Mouse (Mus musculus) T-helper 17 cell (primary cell): ENCODE data around the gene Arl14ep.

Experiments used
- in situ Hi-C, 2 experiments: fragments of 300-600 bp; cut with MboI, MseI; formaldehyde crosslinking; loops; 1 replicate in 1 of 2; 2 replicates in 1 of 2; pipeline ENCODE4 v1.15.1; 2025; ENCODE audit warnings: high pct_unique_total_duplicates in 2 of 2

Gene Arl14ep

GRCm38 (mm10) chr2:106956146-106956545 is 18.1 kb downstream of the Arl14ep start:
- in situ Hi-C loops, result loop anchor here in 1 of 2 experiments (5.0 to 10.0 kb wide), 2 partner anchors 251 to 519 kb away; no protein-coding TSS in a partner anchor

DNA sequence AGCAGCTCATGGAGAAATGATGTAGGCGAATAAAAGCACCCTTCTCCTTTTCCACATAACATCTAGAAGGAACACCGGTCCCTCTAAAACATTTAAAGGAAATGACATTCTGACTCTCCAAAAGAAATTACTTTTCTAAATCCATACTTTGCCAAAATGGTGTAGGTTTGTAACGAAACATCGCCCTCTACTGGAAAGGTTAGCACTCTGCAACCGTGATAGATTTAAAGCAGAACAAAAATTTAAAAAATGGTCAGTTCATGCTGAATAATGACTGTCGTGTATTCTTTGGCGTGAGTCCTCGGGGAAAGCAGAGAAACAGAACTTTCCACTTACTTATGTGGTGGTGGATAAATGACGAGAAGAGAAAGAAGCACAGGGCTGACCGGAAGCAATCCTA is 18.6 kb downstream of the Arl14ep start:
- in situ Hi-C loops, result loop anchor here in 1 of 2 experiments (5.0 to 10.0 kb wide), 2 partner anchors 251 to 518 kb away; no protein-coding TSS in a partner anchor

DNA sequence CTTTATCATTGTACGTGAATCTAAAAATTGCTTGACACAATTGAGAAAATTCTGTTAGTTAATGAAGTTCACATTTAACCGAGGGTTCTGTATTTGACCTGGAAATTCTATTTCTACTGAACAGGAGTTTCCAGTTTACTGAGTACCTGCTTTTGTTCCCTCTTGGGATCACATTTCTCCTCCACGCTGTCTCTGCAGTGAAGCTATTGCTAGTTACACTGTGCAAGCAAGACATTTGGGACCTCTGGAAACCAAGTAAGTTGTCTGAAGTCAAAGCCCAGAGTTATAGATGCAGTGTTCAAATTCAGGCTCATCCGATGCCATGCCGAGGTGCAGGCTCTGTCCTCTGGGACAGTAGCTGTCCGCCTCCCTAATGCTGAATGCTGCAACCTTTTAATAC is 19.2 kb downstream of the Arl14ep start:
- in situ Hi-C loops, result loop anchor here in 1 of 2 experiments (5.0 to 10.0 kb wide), 2 partner anchors 250 to 518 kb away; no protein-coding TSS in a partner anchor

- in situ Hi-C loops, result loop anchor here in 1 of 2 experiments (5.0 kb wide), 1 partner anchor 500 kb away; no protein-coding TSS in a partner anchor
Observed at GRCm38 (mm10) chr2:106942451-106942850, 31.8 kb downstream of the Arl14ep start.

- in situ Hi-C loops, result no loop called here
Observed at GRCm38 (mm10) chr2:106935681-106936080, 38.5 kb downstream of the Arl14ep start.

DNA sequence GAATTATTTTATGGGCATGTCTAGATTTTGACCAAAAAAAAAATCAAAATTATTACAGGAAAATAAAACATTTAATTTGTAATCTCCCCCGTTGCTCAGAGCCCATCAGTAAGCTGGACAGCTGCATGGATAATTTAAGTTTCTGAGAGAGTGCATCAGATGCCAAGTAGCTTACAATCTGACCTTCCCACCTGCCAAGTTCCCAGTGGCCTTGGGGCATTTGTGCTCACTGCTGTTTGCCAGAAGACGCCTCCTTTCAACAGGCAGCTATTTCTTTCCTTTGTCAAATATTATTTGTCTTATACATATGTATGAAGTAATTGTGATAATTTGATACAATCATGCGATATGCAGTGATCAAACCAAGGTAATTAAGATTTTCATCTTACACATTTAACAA is 44.3 kb downstream of the Arl14ep start:
- in situ Hi-C loops, result no loop called here
